Mouse (Mus musculus) forebrain, embryonic 15.5 days (tissue): ENCODE measurements around the gene Lrrc31. TPM values are rescaled to one million over a fixed set of nuclear protein-coding genes. Genes with fewer than 3 reads are reported as not detected.
"Not testable (repeated sequence)": the region's sequence is repeated elsewhere in the genome, so short reads cannot be mapped to it uniquely, and the experiment has no call there.

Experiments
- ATAC-seq: fragments of 200-750 bp; cut with Nextera tagmentation; replicated peaks from 2 replicates; pipeline ENCODE4 v1.8.0; 2017; ENCODE audit warnings: mild to moderate bottlenecking, moderate TSS enrichment, moderate library complexity
- H3K27ac ChIP-seq: fragments of 300-500 bp; sonication (generic); replicated peaks from 2 replicates; pipeline ENCODE4 v1.5.1; 2015; ENCODE audit warnings: mild to moderate bottlenecking, inconsistent platforms
- H3K27me3 ChIP-seq: fragments of 300-500 bp; sonication (generic); 2 replicates; pipeline ENCODE4 v1.6.1; 2015; ENCODE audit warnings: inconsistent platforms
- H3K36me3 ChIP-seq: fragments of 300-500 bp; sonication (generic); 2 replicates; pipeline ENCODE4 v1.6.1; 2015; ENCODE audit warnings: mild to moderate bottlenecking, inconsistent platforms
- H3K4me1 ChIP-seq: fragments of 300-500 bp; sonication (generic); 2 replicates; pipeline ENCODE4 v1.6.1; 2015; ENCODE audit warnings: inconsistent platforms
- H3K4me2 ChIP-seq: fragments of 300-500 bp; sonication (generic); replicated peaks from 2 replicates; pipeline ENCODE4 v1.6.1; 2015; ENCODE audit warnings: mild to moderate bottlenecking, inconsistent platforms
- H3K4me3 ChIP-seq: fragments of 300-500 bp; sonication (generic); 2 replicates; pipeline ENCODE4 v1.5.1; 2015; ENCODE audit warnings: mild to moderate bottlenecking, inconsistent platforms
- H3K9ac ChIP-seq: fragments of 300-500 bp; sonication (generic); replicated peaks from 2 replicates; pipeline ENCODE4 v1.6.1; 2015; ENCODE audit warnings: mild to moderate bottlenecking, inconsistent platforms
- H3K9me3 ChIP-seq: fragments of 300-500 bp; sonication (generic); 2 replicates; pipeline ENCODE4 v1.6.1; 2016; ENCODE audit warnings: inconsistent platforms
- WGBS: fragments of 180-500 bp; shearing (Covaris S2); methylation state at CpG from one replicate; pipeline ENCODE4 v1.1.7; 2015; ENCODE audit warnings: mixed read lengths; 5-methylcytosine and 5-hydroxymethylcytosine counted together
- polyA plus RNA-seq: library from polyadenylated mRNA; unstranded; fragments of >200 nt; fragmentation: Nextera tagmentation; extraction: Ambion mirVana; gene quantifications from 2 replicates; pipeline ENCODE4 v1.2.1, GENCODE M21; 2015

Lrrc31 gene
- polyA plus RNA-seq: not detected in 2 replicates

DNA sequence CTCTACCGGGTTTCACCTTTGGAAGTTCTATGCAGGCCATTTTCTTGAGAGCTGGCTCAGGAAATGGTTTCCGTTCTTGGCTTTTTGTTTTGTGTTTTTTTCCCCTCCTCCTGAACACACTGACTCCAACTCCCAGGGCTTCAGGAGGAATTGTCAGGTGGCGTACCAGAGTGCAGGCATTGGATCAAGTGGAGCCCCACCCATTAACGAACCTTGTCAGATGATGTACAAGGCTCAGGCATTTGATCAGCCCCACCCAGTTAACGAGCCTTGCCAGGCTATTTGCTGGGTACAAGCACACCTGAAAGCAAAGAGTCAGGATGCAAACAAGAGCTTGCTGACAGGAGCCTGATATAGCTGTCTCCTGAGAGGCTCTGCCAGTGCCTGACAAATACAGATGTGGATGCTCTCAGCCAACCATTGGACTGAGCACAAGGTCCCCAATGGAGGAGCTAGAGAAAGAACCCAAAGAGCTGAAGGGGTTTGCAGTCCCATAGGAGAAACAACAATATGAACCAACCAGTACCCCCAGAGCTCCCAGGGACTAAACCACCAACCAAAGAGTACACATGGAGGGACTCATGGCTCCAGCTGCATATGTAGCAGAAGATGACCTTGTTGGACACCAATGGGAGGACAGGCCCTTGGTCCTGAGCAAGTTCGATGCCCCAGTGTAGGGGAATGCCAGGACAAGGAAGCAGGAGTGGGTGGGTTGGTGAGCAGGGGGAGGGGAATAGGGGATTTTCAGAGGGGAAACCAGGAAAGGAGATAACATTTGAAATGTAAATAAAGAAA is at the start of gene Lrrc31:
Gene Lrrc31, minus strand, starts transcription at position 133 of the 795 bp plus-strand sequence.
- H3K27me3 ChIP-seq, H3K4me1 ChIP-seq, H3K27ac ChIP-seq, H3K9me3 ChIP-seq, H3K36me3 ChIP-seq, H3K9ac ChIP-seq, ATAC-seq, H3K4me2 ChIP-seq, H3K4me3 ChIP-seq: not testable (repeated sequence)
- WGBS: 79% methylated on average over 6 of the region's 6 CpGs

DNA sequence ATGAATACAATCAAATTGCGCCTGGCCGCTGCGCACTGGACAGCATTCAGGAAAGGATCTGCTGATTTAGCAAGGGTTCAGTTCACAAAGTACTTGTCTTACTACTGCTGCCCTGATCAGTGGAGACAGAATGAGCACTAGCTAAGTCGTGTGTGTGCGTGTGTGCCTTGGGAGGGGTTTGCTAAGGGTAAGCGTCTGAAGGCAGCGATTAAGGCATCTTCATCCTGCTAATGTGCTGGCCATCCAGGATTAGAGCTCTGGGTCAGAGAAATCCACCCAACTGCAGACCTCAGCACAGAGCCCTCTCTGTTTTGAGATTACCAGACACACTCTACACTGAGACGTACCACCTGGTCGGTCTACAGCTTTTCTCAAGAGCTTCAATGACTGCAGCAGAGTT is 48.7 kb upstream of the Lrrc31 start:
- Histone ChIP-seq H3K9me3 (no peaks in the 10 kb centered on the region), H3K36me3 (no peaks in the 10 kb centered on the region), H3K27ac (no peak overlapping the region), H3K9ac (no peak overlapping the region), H3K4me2 (no peak overlapping the region), H3K4me1 (no peaks in the 10 kb centered on the region), H3K27me3 (no peaks in the 10 kb centered on the region), H3K4me3 (no peak overlapping the region)
- 89% methylated on average over 9 of the region's 9 CpGs for WGBS
- no peak for ATAC-seq

DNA sequence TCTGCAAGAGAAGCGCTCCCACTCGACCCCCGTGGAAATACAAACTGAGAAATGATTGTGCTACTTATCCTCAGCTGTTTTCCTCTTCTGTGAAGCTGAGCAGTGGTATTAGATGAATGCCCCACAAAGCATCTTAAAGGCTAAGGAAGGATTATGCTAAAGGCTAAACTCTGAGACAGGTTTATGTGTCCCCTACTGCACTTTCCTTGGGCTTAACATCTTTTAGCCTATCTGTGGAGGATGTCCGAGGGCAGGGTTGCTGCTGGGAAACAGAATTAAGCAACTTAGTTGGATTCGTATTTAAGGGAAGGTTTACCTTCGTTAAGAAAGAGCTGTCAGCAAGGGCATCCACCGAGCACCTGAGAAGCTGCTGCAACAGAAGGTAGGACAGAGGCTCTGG is 46.4 kb upstream of the Lrrc31 start, which contains the start of gene Samd7:
Gene Samd7, plus strand, starts transcription at position 288 of the 400 bp plus-strand sequence.
- no peaks in the 10 kb centered on the region for H3K4me1 ChIP-seq
- no peak within 1 kb of the TSS for H3K4me3 ChIP-seq
- H3K9me3 ChIP-seq: no peaks in the 10 kb centered on the region
- no peak within 1 kb of the TSS for H3K4me2 ChIP-seq
- no peak for ATAC-seq
- H3K27ac ChIP-seq: no peak within 1 kb of the TSS
- H3K27me3 ChIP-seq: no peaks in the 10 kb centered on the region
- no peaks in the 10 kb centered on the region for H3K36me3 ChIP-seq
- 76% methylated on average over 7 of the region's 7 CpGs for WGBS
- H3K9ac ChIP-seq: no peak within 1 kb of the TSS

DNA sequence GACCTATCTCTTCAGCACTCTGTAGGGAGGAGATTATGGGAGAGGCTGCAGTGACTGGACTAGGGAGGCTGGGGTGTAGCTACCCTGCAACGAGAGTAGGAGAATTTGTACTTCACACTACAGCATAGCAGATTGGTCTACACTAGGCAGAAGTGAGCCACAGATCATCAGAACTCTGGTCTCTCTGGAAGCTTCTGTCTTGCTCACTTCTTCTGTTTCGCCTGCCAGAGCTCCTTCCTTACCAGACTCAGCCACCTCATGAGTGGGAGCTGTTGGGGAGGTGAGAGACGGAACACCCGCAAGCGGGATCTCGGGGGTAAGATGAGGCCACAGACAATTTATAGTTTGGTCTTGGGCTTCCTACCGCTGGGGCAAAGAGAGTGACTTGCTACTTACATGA is 43.2 kb upstream of the Lrrc31 start:
- H3K9me3 ChIP-seq: no peaks in the 10 kb centered on the region
- H3K27me3 ChIP-seq: no peaks in the 10 kb centered on the region
- H3K27ac ChIP-seq: no peak overlapping the region
- no peak overlapping the region for H3K9ac ChIP-seq
- no peak overlapping the region for H3K4me3 ChIP-seq
- H3K4me1 ChIP-seq: no peaks in the 10 kb centered on the region
- no peak for ATAC-seq
- WGBS: 89% methylated on average over 7 of the region's 7 CpGs
- no peak overlapping the region for H3K4me2 ChIP-seq
- H3K36me3 ChIP-seq: no peaks in the 10 kb centered on the region

DNA sequence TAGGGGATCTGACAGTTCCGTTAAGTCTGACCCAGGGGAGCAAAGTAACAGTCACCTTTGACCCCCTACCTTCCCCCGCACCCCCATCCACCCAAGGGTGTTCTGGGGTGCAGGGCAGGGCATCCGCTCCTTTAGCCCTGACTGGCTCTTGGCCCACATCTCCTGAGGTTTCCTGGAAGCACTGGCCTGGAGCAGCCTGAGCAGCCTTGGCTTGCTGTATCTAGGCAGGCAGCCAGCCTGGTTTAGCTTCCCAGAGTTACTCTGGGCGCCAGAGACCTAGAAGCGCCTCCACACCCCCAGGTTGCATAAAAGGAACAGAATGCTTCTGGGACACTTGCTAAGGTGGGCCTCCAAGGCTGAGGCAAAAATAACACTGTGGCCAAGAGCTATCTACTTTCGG is 41.7 kb upstream of the Lrrc31 start:
- no peak overlapping the region for H3K4me2 ChIP-seq
- no peak overlapping the region for H3K4me3 ChIP-seq
- no peak overlapping the region for H3K9ac ChIP-seq
- WGBS: 88% methylated on average over 6 of the region's 6 CpGs
- H3K9me3 ChIP-seq: no peaks in the 10 kb centered on the region
- H3K27ac ChIP-seq: no peak overlapping the region
- no peak for ATAC-seq
- no peaks in the 10 kb centered on the region for H3K36me3 ChIP-seq
- H3K4me1 ChIP-seq: peaks cover 7% of the 10 kb centered on the region; the same call in 1 of the 2 replicates
- H3K27me3 ChIP-seq: no peaks in the 10 kb centered on the region

DNA sequence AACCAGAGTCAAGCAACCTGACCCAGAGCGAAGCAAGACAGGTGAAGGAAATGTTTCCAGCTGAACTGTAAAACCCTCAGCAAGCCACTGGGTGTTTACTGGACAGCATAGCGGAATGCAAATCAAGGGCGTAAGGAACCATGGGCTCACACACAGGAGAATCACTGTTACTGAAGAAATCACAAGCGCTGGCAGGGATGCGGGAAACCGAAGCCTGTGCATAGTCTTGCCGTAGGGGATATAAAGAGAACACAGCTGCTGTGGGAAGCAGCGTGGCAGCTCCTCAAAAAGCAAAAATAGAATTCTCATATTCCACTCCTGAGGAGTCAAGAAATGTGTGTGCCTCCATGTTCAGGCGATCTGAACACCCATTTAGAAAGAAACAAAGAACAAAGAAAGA is 37.2 kb upstream of the Lrrc31 start:
- WGBS: 54% methylated on average over 9 of the region's 9 CpGs
- no peak overlapping the region; the same call in 1 of the 2 replicates for H3K27ac ChIP-seq
- no peak overlapping the region for H3K9ac ChIP-seq
- no peaks in the 10 kb centered on the region for H3K9me3 ChIP-seq
- H3K27me3 ChIP-seq: no peaks in the 10 kb centered on the region
- peak; percentile 53; the same call in 1 of the 2 replicates for ATAC-seq
- H3K4me1 ChIP-seq: peaks cover 7% of the 10 kb centered on the region; the same call in 1 of the 2 replicates
- H3K4me3 ChIP-seq: no peak overlapping the region
- no peaks in the 10 kb centered on the region for H3K36me3 ChIP-seq
- H3K4me2 ChIP-seq: no peak overlapping the region

DNA sequence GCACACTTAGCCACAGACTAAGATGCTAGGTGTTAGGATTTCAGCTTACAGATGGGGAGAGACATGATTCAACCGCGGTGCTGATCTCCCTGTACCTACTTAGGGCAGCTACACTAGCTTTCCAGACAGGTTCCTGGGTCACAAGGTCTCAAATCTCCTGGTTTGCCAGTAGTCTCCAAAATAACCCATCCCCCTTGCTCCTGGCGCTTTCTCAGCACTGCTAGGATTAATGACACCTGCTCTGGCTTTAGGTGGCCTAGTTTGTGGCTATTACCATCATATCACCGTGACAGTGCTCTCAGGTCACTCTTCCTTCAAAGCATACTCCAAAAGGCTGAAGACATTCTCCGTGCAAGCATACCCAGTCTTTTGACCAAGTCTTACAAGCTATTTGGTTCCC is 29.4 kb upstream of the Lrrc31 start:
- no peak overlapping the region for H3K4me3 ChIP-seq
- no peaks in the 10 kb centered on the region for H3K27me3 ChIP-seq
- H3K9me3 ChIP-seq: no peaks in the 10 kb centered on the region
- no peak for ATAC-seq
- no peak overlapping the region for H3K27ac ChIP-seq
- no peaks in the 10 kb centered on the region for H3K36me3 ChIP-seq
- no peak overlapping the region for H3K9ac ChIP-seq
- no peaks in the 10 kb centered on the region for H3K4me1 ChIP-seq
- WGBS: 87% methylated on average over 5 of the region's 5 CpGs
- no peak overlapping the region for H3K4me2 ChIP-seq

DNA sequence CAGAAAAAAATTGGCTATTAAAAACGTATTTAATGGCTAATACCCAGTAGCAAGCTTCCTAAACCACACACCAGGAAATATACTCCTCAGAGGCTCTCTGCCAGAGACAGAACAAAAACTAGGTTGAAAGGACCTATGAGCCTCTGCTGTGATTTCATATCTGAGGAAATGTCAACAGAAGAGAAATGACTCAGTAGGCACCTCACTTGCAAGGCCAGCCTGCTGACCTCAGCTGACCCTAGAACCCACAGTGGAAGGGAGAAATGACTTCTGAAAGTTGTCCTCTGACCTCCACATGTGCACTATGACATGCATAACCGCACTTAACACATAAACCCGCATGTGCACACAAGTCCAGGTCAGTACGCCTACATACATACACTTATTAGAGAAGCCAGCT is 27.6 kb upstream of the Lrrc31 start:
- no peak overlapping the region for H3K4me2 ChIP-seq
- H3K4me1 ChIP-seq: no peaks in the 10 kb centered on the region
- H3K4me3 ChIP-seq: no peak overlapping the region
- H3K9me3 ChIP-seq: no peaks in the 10 kb centered on the region
- no peak overlapping the region for H3K9ac ChIP-seq
- H3K27me3 ChIP-seq: no peaks in the 10 kb centered on the region
- H3K36me3 ChIP-seq: no peaks in the 10 kb centered on the region
- H3K27ac ChIP-seq: no peak overlapping the region
- ATAC-seq: no peak
- 82% methylated on average over 4 of the region's 4 CpGs for WGBS

DNA sequence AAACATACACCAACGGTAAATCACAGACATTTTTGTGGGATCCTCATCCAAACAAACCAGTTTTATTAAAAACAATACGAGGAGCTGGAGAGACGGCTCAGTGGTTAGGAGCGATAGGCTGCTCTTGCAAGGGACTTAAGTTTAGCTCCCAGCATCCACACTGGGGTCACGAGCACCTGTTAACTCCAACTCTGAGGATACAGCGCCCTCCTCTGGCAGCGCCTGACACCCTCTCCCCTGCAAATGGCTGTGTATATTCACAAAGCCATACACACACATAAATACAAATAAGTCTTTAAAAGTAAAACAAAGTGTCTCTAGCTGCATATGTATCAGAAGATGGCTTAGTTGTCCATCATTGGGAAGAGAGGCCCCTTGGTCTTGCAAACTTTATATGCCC is 25.9 kb upstream of the Lrrc31 start:
- Histone ChIP-seq H3K4me3 (no peak overlapping the region), H3K9ac (no peak overlapping the region), H3K9me3 (no peaks in the 10 kb centered on the region), H3K4me1 (no peaks in the 10 kb centered on the region), H3K36me3 (no peaks in the 10 kb centered on the region), H3K4me2 (no peak overlapping the region), H3K27ac (no peak overlapping the region), H3K27me3 (no peaks in the 10 kb centered on the region)
- no peak for ATAC-seq
- WGBS: 86% methylated on average over 7 of the region's 7 CpGs

DNA sequence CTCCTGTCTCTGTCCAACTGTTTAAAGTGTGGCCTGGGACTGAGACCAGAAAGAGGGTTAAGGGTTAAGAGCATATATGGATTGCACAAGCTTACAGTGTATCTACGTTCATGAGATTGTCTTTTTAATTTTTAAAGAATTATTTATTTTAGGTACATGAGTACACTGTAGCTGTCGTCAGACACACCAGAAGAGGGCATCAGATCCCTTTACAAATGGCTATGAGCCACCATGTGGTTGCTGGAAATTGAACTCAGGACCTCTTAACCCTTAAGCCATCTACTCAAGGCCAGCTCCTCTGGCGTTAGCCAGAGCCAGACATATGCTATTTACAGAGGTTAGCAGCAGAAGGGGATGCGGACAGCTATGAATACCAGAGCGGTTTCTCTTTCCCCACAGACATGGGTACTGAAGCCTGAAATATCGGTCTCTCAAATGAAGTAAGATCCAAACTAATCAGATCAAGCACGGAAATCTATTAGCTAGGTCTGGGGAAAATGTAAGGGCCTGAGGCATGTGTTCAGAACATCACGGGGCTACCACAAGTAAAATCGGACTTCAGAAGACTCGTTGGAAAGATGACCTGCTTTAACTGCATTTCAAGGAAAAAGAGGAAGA is 25.3 kb upstream of the Lrrc31 start:
- H3K36me3 ChIP-seq: no peaks in the 10 kb centered on the region
- no peak overlapping the region for H3K4me3 ChIP-seq
- H3K9me3 ChIP-seq: no peaks in the 10 kb centered on the region
- H3K27me3 ChIP-seq: no peaks in the 10 kb centered on the region
- H3K9ac ChIP-seq: no peak overlapping the region
- ATAC-seq: no peak
- H3K27ac ChIP-seq: no peak overlapping the region
- 86% methylated on average over 10 of the region's 10 CpGs for WGBS
- H3K4me1 ChIP-seq: no peaks in the 10 kb centered on the region
- no peak overlapping the region for H3K4me2 ChIP-seq

DNA sequence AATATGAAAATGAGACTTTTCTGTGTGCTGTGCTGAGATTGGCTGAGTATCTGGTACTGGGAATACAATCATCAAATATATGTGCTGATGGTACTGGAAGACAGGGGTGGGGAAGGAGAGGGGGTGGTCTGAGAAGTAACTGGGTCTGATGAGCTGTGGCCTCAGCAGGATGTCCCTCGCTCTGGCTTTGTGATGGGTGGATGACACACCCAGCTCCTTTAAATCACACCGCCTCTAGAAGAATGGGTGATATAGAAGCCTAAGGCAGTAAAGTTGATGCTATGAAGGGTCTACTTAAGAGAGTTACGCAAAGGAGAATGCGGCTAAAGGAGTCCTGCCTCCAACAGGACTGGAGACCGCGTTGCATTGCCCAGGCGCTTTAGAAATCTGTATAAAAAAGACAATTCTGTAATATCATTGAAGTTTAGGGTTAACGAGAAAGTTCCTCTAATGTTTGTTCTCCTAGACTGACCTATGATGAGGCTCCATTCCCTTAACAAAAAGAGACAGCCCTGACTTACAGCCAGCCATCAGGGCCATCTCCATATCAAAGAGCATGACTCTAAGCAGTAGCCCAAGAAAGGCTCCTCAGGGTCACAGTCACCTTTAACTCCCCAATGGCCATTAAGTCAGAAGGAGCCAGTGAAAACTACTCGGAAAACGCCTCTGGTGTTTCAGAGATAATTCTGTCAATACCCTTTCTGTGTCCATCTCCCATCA is 24.6 kb upstream of the Lrrc31 start:
- Histone ChIP-seq H3K4me1 (no peaks in the 10 kb centered on the region), H3K27me3 (no peaks in the 10 kb centered on the region), H3K9ac (no peak overlapping the region), H3K4me3 (no peak overlapping the region), H3K4me2 (no peak overlapping the region), H3K27ac (no peak overlapping the region), H3K36me3 (no peaks in the 10 kb centered on the region), H3K9me3 (no peaks in the 10 kb centered on the region)
- ATAC-seq: no peak
- WGBS: 74% methylated on average over 10 of the region's 10 CpGs

DNA sequence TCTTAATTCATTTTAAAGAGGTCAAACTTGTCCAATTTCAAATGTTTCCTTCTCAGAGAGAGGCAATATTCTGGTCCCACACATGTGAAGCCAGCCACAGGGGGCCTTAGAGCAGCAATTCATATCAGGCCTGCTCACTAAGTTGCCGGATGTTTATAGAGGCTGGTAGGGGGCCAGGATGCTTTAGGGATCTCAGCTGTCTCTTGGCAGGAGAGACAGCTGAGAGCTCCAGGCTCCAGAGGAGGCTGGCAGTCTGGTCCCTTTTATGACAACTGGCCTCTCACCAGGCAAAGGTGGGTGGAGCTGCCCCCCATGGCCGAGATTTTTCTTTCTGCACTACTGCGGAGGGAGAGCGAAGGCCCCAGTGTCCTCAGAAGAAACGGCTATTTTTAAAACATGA is 23.5 kb upstream of the Lrrc31 start:
- Histone ChIP-seq H3K4me1 (no peaks in the 10 kb centered on the region), H3K9me3 (no peaks in the 10 kb centered on the region), H3K4me3 (no peak overlapping the region), H3K27me3 (no peaks in the 10 kb centered on the region), H3K4me2 (no peak overlapping the region), H3K9ac (no peak overlapping the region), H3K27ac (no peak overlapping the region), H3K36me3 (no peaks in the 10 kb centered on the region)
- ATAC-seq: no peak
- WGBS: 61% methylated on average over 5 of the region's 5 CpGs
